Mouse (Mus musculus): ENCODE measurements around the gene Znfx1. TPM values are rescaled to one million over a fixed set of nuclear protein-coding genes. Genes with fewer than 3 reads are reported as not detected.

Gene Znfx1
- polyA plus RNA-seq, 2 experiments = 6.7 to 7.7 TPM

DNA sequence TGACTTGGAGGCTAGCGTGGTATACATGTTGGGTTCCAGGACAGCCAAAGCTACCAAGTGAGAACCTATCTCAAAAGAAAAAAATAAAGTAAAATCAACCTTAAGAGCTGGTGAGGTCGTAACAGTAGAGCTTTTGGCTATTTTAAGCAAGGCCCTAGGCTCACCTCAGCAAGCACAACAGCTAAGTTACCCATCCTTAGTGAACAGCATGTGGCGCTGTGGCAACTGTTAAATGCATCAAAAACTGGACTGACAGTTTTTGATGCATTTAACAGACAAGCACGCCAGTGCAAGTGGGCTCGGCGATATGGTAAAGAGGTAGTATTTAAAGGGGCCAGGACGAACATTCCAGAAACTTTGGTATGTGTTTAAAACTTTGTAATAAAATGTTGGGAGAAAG is 72.0 kb downstream of the Znfx1 start:
- Histone ChIP-seq H3K4me2 (ENCODE audit: low read depth) (no peak overlapping the region; the same call in 1 of the 2 replicates), H3K27ac (no peak overlapping the region)
- 45% methylated on average over 7 of the region's 7 CpGs for WGBS (ENCODE audit: insufficient replicate concordance)

More for the DNA sequence above, 72.0 kb downstream of the Znfx1 start:
- peaks cover 25 to 34% of the 10 kb centered on the region in 2 experiments for H3K4me1 ChIP-seq (replicated peaks; ENCODE audit: control insufficient read depth in 2 of 2, insufficient read depth in 2 of 2, low read length in 1 of 2)
- H3K9me3 ChIP-seq (ENCODE audit: control insufficient read depth, low read length) = no peaks in the 10 kb centered on the region
- 0 out of 2 replicates have a peak overlapping the region, but pooled peaks have one; percentile 10 for H3K9ac ChIP-seq (replicated peaks)
- H3K27me3 ChIP-seq (ENCODE audit: control insufficient read depth, insufficient read depth, low read length) = no peaks in the 10 kb centered on the region
- no peaks in the 10 kb centered on the region for H3K36me3 ChIP-seq (replicated peaks; ENCODE audit: control insufficient read depth, insufficient read depth, low read depth)
- DNase-seq (ENCODE audit: low read depth in 3 of 3, low spot score in 3 of 3) (no peak), ATAC-seq (ENCODE audit: insufficient read depth) (no peak)
- H3K4me3 ChIP-seq (ENCODE audit: insufficient read depth in 1 of 2, low read depth in 2 of 2, low read length in 2 of 2) = no peak overlapping the region
- TF ChIP-seq CTCF (IDR thresholded peaks at IDR 0.05; ENCODE audit: low read depth) = peak; percentile 44
- TF ChIP-seq EP300 (IDR thresholded peaks at IDR 0.05; ENCODE audit: low read depth) = no peak

Other genes starting within 250 kb of the Znfx1 start
- 25.2 and 33.9 TPM in 2 replicates for gene Cse1l, start 157.0 kb downstream of the Znfx1 start, polyA plus RNA-seq (2012; rRNA removed)
- 63.9 and 68.7 TPM in 2 replicates for gene Cse1l, start 157.0 kb downstream of the Znfx1 start, polyA plus RNA-seq (2014; fragmentation: Nextera tagmentation; extraction: Ambion mirVana)
- gene Stau1, start 66.7 kb downstream of the Znfx1 start, polyA plus RNA-seq (2012; rRNA removed) = 8.8 and 11.4 TPM in 2 replicates
- 15.6 and 17.9 TPM in 2 replicates for gene Stau1, start 66.7 kb downstream of the Znfx1 start, polyA plus RNA-seq (2014; fragmentation: Nextera tagmentation; extraction: Ambion mirVana)
- 26.4 and 39.5 TPM in 2 replicates for gene Ddx27, start 47.8 kb downstream of the Znfx1 start, polyA plus RNA-seq (2012; rRNA removed)
- gene Ddx27, start 47.8 kb downstream of the Znfx1 start, polyA plus RNA-seq (2014; fragmentation: Nextera tagmentation; extraction: Ambion mirVana) = 26.5 and 30.2 TPM in 2 replicates
- 0.12 and 0.15 TPM in 2 replicates for gene Kcnb1, start 127.1 kb upstream of the Znfx1 start, polyA plus RNA-seq (2012; rRNA removed)
- 0.03 and 0.08 TPM in 2 replicates for gene Kcnb1, start 127.1 kb upstream of the Znfx1 start, polyA plus RNA-seq (2014; fragmentation: Nextera tagmentation; extraction: Ambion mirVana)
- gene Ptgis, start 177.6 kb upstream of the Znfx1 start, polyA plus RNA-seq (2012; rRNA removed) = 0.36 and 0.39 TPM in 2 replicates
- 0.33 and 0.46 TPM in 2 replicates for gene Ptgis, start 177.6 kb upstream of the Znfx1 start, polyA plus RNA-seq (2014; fragmentation: Nextera tagmentation; extraction: Ambion mirVana)

All from liver, embryonic 14.5 days (tissue).